ENCODE assay signal across 17 mouse cellular contexts in genomic region chr17:86256730-86257131, GRCm38 (mm10).
DNase-seq lines count a peak whose midpoint lies in the region; ATAC-seq and TF ChIP-seq lines count a peak whose summit lies in the region.
"Had no signal": no experiment of that assay in that cellular context is flagged by ENCODE, and none has a peak within 500 bp of the region (broad histone marks: within the 10 kb centered on the region; RNA-seq: fewer than 3 reads in every experiment).

No protein-coding gene starts in this region.

- peak; percentile 46 to 51 for DNase-seq in heart, adult 9 months (ENCODE audit: low spot score in 2 of 2)
- no peak for DNase-seq in heart, postnatal 25 days (ENCODE audit: low spot score)
- no peak for DNase-seq in limb, embryonic 10.5 days (ENCODE audit: low spot score)
- DNase-seq in heart, postnatal 14 days: peak; percentile 36 to 40
- DNase-seq in lung, postnatal 36 days: peak; percentile 73
- no peak for DNase-seq in hindbrain, postnatal 0 days (ENCODE audit: low spot score)
- DNase-seq in frontal cortex, postnatal 10 days (ENCODE audit: low spot score in 2 of 2): no peak
- DNase-seq: cerebellum, adult 11 months; cerebellum, postnatal 25 days; liver; thymus, adult 18-20 months had no signal

- WGBS in limb, embryonic 12.5 days: 72% methylated on average over 10 of the region's 10 CpGs
- WGBS in limb, embryonic 10.5 days: 78% methylated on average over 10 of the region's 10 CpGs
- 74% methylated on average over 10 of the region's 10 CpGs for WGBS in hindbrain, postnatal 0 days

- 0 out of 2 replicates have a peak overlapping the region, but pooled peaks have one; percentile 1 for H3K27ac ChIP-seq in limb, embryonic 12.5 days
- H3K27ac ChIP-seq in limb, embryonic 10.5 days: no peak overlapping the region; the same call in 1 of the 2 replicates
- no peak overlapping the region for H3K27ac ChIP-seq in hindbrain, postnatal 0 days
- H3K27ac ChIP-seq: embryonic facial prominence, embryonic 10.5 days; forebrain, embryonic 15.5 days; intestine, embryonic 15.5 days; midbrain, embryonic 15.5 days had no signal

- no peaks in the 10 kb centered on the region for H3K27me3 ChIP-seq in limb, embryonic 12.5 days
- H3K27me3 ChIP-seq in limb, embryonic 10.5 days (ENCODE audit: low read depth, poor library complexity, severe bottlenecking): no peaks in the 10 kb centered on the region
- no peaks in the 10 kb centered on the region for H3K27me3 ChIP-seq in hindbrain, postnatal 0 days (ENCODE audit: insufficient read depth, low read length)
- H3K27me3 ChIP-seq: forebrain, embryonic 15.5 days; intestine, embryonic 15.5 days; midbrain, embryonic 15.5 days had no signal

- H3K9me3 ChIP-seq in limb, embryonic 12.5 days: 0 out of 2 replicates have a peak, but pooled peaks cover 7% of the 10 kb centered on the region
- H3K9me3 ChIP-seq in limb, embryonic 10.5 days (replicated peaks): no peaks in the 10 kb centered on the region
- H3K9me3 ChIP-seq in hindbrain, postnatal 0 days (ENCODE audit: low read length): no peaks in the 10 kb centered on the region
- H3K9me3 ChIP-seq: forebrain, embryonic 15.5 days; intestine, embryonic 15.5 days; midbrain, embryonic 15.5 days had no signal

- no peak for ATAC-seq in limb, embryonic 12.5 days (ENCODE audit: insufficient number of reproducible peaks, insufficient read depth, low FRiP score, low TSS enrichment, low read depth)
- ATAC-seq in hindbrain, postnatal 0 days: no peak
- ATAC-seq: forebrain, embryonic 15.5 days; intestine, embryonic 15.5 days; midbrain, embryonic 15.5 days had no signal

- H3K4me3 ChIP-seq in limb, embryonic 12.5 days (replicated peaks): no peak overlapping the region
- no peak overlapping the region for H3K4me3 ChIP-seq in limb, embryonic 10.5 days
- no peak overlapping the region for H3K4me3 ChIP-seq in hindbrain, postnatal 0 days (ENCODE audit: low read length)
- H3K4me3 ChIP-seq: embryonic facial prominence, embryonic 10.5 days; erythroblast, embryonic 14.5 days; forebrain, embryonic 15.5 days; intestine, embryonic 15.5 days; midbrain, embryonic 15.5 days had no signal

- no peaks in the 10 kb centered on the region for H3K36me3 ChIP-seq in limb, embryonic 12.5 days
- peaks cover 6% of the 10 kb centered on the region; the same call in 1 of the 2 replicates for H3K36me3 ChIP-seq in limb, embryonic 10.5 days
- H3K36me3 ChIP-seq in hindbrain, postnatal 0 days (ENCODE audit: insufficient read depth, low read length): no peaks in the 10 kb centered on the region
- H3K36me3 ChIP-seq: forebrain, embryonic 15.5 days; intestine, embryonic 15.5 days; midbrain, embryonic 15.5 days had no signal

- peaks cover 17% of the 10 kb centered on the region for H3K4me1 ChIP-seq in limb, embryonic 12.5 days (replicated peaks)
- H3K4me1 ChIP-seq in limb, embryonic 10.5 days: peaks cover 26% of the 10 kb centered on the region
- H3K4me1 ChIP-seq in hindbrain, postnatal 0 days (ENCODE audit: insufficient read depth, low read length): peaks cover 13% of the 10 kb centered on the region; the same call in 1 of the 2 replicates

- no peak for TF ChIP-seq CTCF in hindbrain, postnatal 0 days (IDR thresholded peaks at IDR 0.05; ENCODE audit: low read depth)

- H3K9ac ChIP-seq in limb, embryonic 12.5 days (replicated peaks): no peak overlapping the region
- no peak overlapping the region for H3K9ac ChIP-seq in hindbrain, postnatal 0 days (replicated peaks; ENCODE audit: low read length)
- H3K9ac ChIP-seq: forebrain, embryonic 15.5 days; intestine, embryonic 15.5 days; midbrain, embryonic 15.5 days had no signal

- intact Hi-C loops in heart, postnatal 25 days (cut with DNase I): no loop called here
- intact Hi-C loops in heart, postnatal 14 days (cut with DNase I): no loop called here

- no peak overlapping the region for H3K4me2 ChIP-seq in limb, embryonic 12.5 days
- no peak overlapping the region for H3K4me2 ChIP-seq in hindbrain, postnatal 0 days (ENCODE audit: low read depth, low read length)
- H3K4me2 ChIP-seq: forebrain, embryonic 15.5 days; intestine, embryonic 15.5 days; midbrain, embryonic 15.5 days had no signal

Comparison
In these comparisons a context has a peak if more than half of its experiments do, and no peak if none do; other contexts are left out.
1. DNase-seq: peak in heart, adult 9 months (2 of 2), heart, postnatal 14 days (2 of 2) and lung, postnatal 36 days (single experiment); none in heart, postnatal 25 days (single experiment), limb, embryonic 10.5 days (single experiment), hindbrain, postnatal 0 days (single experiment) and frontal cortex, postnatal 10 days (0 of 2).